Mouse (Mus musculus): ENCODE measurements at regions not wholly inside any gene's neighbourhood (a gene's known extent, or its start where the extent isn't known, plus 50 kb on each side); places are given as distances from the start of the nearest gene placed in this dataset.

GRCm38 (mm10) chr9:5424236-5424635 is 79.0 kb downstream of the Casp12 start:
- TF ChIP-seq CTCF (IDR thresholded peaks at IDR 0.05) = no peak
- 91% methylated on average over 4 of the region's 4 CpGs for WGBS
- Histone ChIP-seq H3K4me3 (ENCODE audit: low read depth, low read length) (no peak overlapping the region), H3K9me3 (ENCODE audit: low read length) (no peaks in the 10 kb centered on the region), H3K36me3 (ENCODE audit: insufficient read depth, low read length) (no peaks in the 10 kb centered on the region), H3K9ac (replicated peaks; ENCODE audit: low read length, poor library complexity, severe bottlenecking) (no peak overlapping the region), H3K4me2 (ENCODE audit: low read depth, low read length, poor library complexity, severe bottlenecking) (no peak overlapping the region), H3K27ac (ENCODE audit: low read depth, low read length) (no peak overlapping the region), H3K27me3 (ENCODE audit: insufficient read depth, low read length) (no peaks in the 10 kb centered on the region), H3K4me1 (ENCODE audit: insufficient read depth, low read length) (no peaks in the 10 kb centered on the region)
- no peak for ATAC-seq (ENCODE audit: low FRiP score)
- no peak for DNase-seq (ENCODE audit: low spot score)

GRCm38 (mm10) chr9:5448180-5448579 is 103.0 kb downstream of the Casp12 start:
- H3K9ac ChIP-seq (replicated peaks; ENCODE audit: low read length, poor library complexity, severe bottlenecking) = no peak overlapping the region
- H3K9me3 ChIP-seq (ENCODE audit: low read length) = no peaks in the 10 kb centered on the region
- DNase-seq (ENCODE audit: low spot score) (peak; percentile 8), ATAC-seq (ENCODE audit: low FRiP score) (no peak)
- H3K4me3 ChIP-seq (ENCODE audit: low read depth, low read length) = no peak overlapping the region
- 75% methylated on average over 2 of the region's 2 CpGs for WGBS
- H3K27ac ChIP-seq (ENCODE audit: low read depth, low read length) = no peak overlapping the region
- no peaks in the 10 kb centered on the region for H3K27me3 ChIP-seq (ENCODE audit: insufficient read depth, low read length)
- no peaks in the 10 kb centered on the region for H3K36me3 ChIP-seq (ENCODE audit: insufficient read depth, low read length)
- no peak overlapping the region for H3K4me2 ChIP-seq (ENCODE audit: low read depth, low read length, poor library complexity, severe bottlenecking)
- no peak for TF ChIP-seq CTCF (IDR thresholded peaks at IDR 0.05)
- no peaks in the 10 kb centered on the region for H3K4me1 ChIP-seq (ENCODE audit: insufficient read depth, low read length)

- no peak overlapping the region for H3K27ac ChIP-seq (ENCODE audit: low read depth, low read length)
- no peak for DNase-seq (ENCODE audit: low spot score)
- no peak overlapping the region for H3K4me3 ChIP-seq (ENCODE audit: low read depth, low read length)
- no peaks in the 10 kb centered on the region for H3K9me3 ChIP-seq (ENCODE audit: low read length)
- TF ChIP-seq CTCF (IDR thresholded peaks at IDR 0.05) = no peak
- no peaks in the 10 kb centered on the region for H3K36me3 ChIP-seq (ENCODE audit: insufficient read depth, low read length)
- no peaks in the 10 kb centered on the region for H3K27me3 ChIP-seq (ENCODE audit: insufficient read depth, low read length)
- no peak for ATAC-seq (ENCODE audit: low FRiP score)
- H3K4me1 ChIP-seq (ENCODE audit: insufficient read depth, low read length) = no peaks in the 10 kb centered on the region
- H3K4me2 ChIP-seq (ENCODE audit: low read depth, low read length, poor library complexity, severe bottlenecking) = no peak overlapping the region
- no peak overlapping the region for H3K9ac ChIP-seq (replicated peaks; ENCODE audit: low read length, poor library complexity, severe bottlenecking)
Observed at GRCm38 (mm10) chr9:5456606-5457005, 111.4 kb downstream of the Casp12 start.

- Histone ChIP-seq H3K27me3 (ENCODE audit: insufficient read depth, low read length) (no peaks in the 10 kb centered on the region), H3K4me2 (ENCODE audit: low read depth, low read length, poor library complexity, severe bottlenecking) (no peak overlapping the region), H3K9ac (replicated peaks; ENCODE audit: low read length, poor library complexity, severe bottlenecking) (no peak overlapping the region), H3K36me3 (ENCODE audit: insufficient read depth, low read length) (no peaks in the 10 kb centered on the region), H3K27ac (ENCODE audit: low read depth, low read length) (no peak overlapping the region), H3K4me1 (ENCODE audit: insufficient read depth, low read length) (no peaks in the 10 kb centered on the region), H3K4me3 (ENCODE audit: low read depth, low read length) (no peak overlapping the region), H3K9me3 (ENCODE audit: low read length) (no peaks in the 10 kb centered on the region)
- ATAC-seq (ENCODE audit: low FRiP score) (no peak), DNase-seq (ENCODE audit: low spot score) (no peak)
- no peak for TF ChIP-seq CTCF (IDR thresholded peaks at IDR 0.05)
- WGBS = 80% methylated on average over 1 of the region's 1 CpGs
Observed at GRCm38 (mm10) chr9:5472012-5472411, 126.8 kb downstream of the Casp12 start.

- DNase-seq (ENCODE audit: low spot score) (no peak), ATAC-seq (ENCODE audit: low FRiP score) (no peak)
- H3K36me3 ChIP-seq (ENCODE audit: insufficient read depth, low read length) = no peaks in the 10 kb centered on the region
- H3K27ac ChIP-seq (ENCODE audit: low read depth, low read length) = no peak overlapping the region
- no peaks in the 10 kb centered on the region for H3K9me3 ChIP-seq (ENCODE audit: low read length)
- H3K4me1 ChIP-seq (ENCODE audit: insufficient read depth, low read length) = no peaks in the 10 kb centered on the region
- H3K27me3 ChIP-seq (ENCODE audit: insufficient read depth, low read length) = no peaks in the 10 kb centered on the region
- H3K4me2 ChIP-seq (ENCODE audit: low read depth, low read length, poor library complexity, severe bottlenecking) = no peak overlapping the region
- no peak overlapping the region for H3K9ac ChIP-seq (replicated peaks; ENCODE audit: low read length, poor library complexity, severe bottlenecking)
- no peak overlapping the region for H3K4me3 ChIP-seq (ENCODE audit: low read depth, low read length)
- no peak for TF ChIP-seq CTCF (IDR thresholded peaks at IDR 0.05)
Observed at GRCm38 (mm10) chr9:5474271-5474670, 129.0 kb downstream of the Casp12 start.

GRCm38 (mm10) chr9:5485258-5485657 is 140.0 kb downstream of the Casp12 start:
- H3K36me3 ChIP-seq (ENCODE audit: insufficient read depth, low read length) = no peaks in the 10 kb centered on the region
- no peak for DNase-seq (ENCODE audit: low spot score)
- 93% methylated on average over 2 of the region's 2 CpGs for WGBS
- no peak overlapping the region for H3K27ac ChIP-seq (ENCODE audit: low read depth, low read length)
- H3K9me3 ChIP-seq (ENCODE audit: low read length) = no peaks in the 10 kb centered on the region
- no peak for ATAC-seq (ENCODE audit: low FRiP score)
- H3K4me1 ChIP-seq (ENCODE audit: insufficient read depth, low read length) = no peaks in the 10 kb centered on the region
- H3K4me2 ChIP-seq (ENCODE audit: low read depth, low read length, poor library complexity, severe bottlenecking) = no peak overlapping the region
- no peaks in the 10 kb centered on the region for H3K27me3 ChIP-seq (ENCODE audit: insufficient read depth, low read length)
- no peak overlapping the region for H3K9ac ChIP-seq (replicated peaks; ENCODE audit: low read length, poor library complexity, severe bottlenecking)
- H3K4me3 ChIP-seq (ENCODE audit: low read depth, low read length) = no peak overlapping the region
- no peak for TF ChIP-seq CTCF (IDR thresholded peaks at IDR 0.05)

GRCm38 (mm10) chr9:5496837-5497236 is 151.6 kb downstream of the Casp12 start:
- Histone ChIP-seq H3K27me3 (ENCODE audit: insufficient read depth, low read length) (no peaks in the 10 kb centered on the region), H3K27ac (ENCODE audit: low read depth, low read length) (no peak overlapping the region), H3K9ac (replicated peaks; ENCODE audit: low read length, poor library complexity, severe bottlenecking) (no peak overlapping the region), H3K4me2 (ENCODE audit: low read depth, low read length, poor library complexity, severe bottlenecking) (no peak overlapping the region), H3K4me1 (ENCODE audit: insufficient read depth, low read length) (no peaks in the 10 kb centered on the region), H3K9me3 (ENCODE audit: low read length) (no peaks in the 10 kb centered on the region), H3K4me3 (ENCODE audit: low read depth, low read length) (no peak overlapping the region), H3K36me3 (ENCODE audit: insufficient read depth, low read length) (no peaks in the 10 kb centered on the region)
- 75% methylated on average over 2 of the region's 2 CpGs for WGBS
- DNase-seq (ENCODE audit: low spot score) (no peak), ATAC-seq (ENCODE audit: low FRiP score) (no peak)
- TF ChIP-seq CTCF (IDR thresholded peaks at IDR 0.05) = no peak

Data from midbrain, postnatal 0 days (tissue).